Mouse (Mus musculus): Measurements from ENCODE around the gene 9530053A07Rik. TPM values are rescaled to one million over a fixed set of nuclear protein-coding genes. Genes with fewer than 3 reads are reported as not detected.

The 9530053A07Rik gene
- polyA plus RNA-seq, 1 experiment, result 0.63 TPM

DNA sequence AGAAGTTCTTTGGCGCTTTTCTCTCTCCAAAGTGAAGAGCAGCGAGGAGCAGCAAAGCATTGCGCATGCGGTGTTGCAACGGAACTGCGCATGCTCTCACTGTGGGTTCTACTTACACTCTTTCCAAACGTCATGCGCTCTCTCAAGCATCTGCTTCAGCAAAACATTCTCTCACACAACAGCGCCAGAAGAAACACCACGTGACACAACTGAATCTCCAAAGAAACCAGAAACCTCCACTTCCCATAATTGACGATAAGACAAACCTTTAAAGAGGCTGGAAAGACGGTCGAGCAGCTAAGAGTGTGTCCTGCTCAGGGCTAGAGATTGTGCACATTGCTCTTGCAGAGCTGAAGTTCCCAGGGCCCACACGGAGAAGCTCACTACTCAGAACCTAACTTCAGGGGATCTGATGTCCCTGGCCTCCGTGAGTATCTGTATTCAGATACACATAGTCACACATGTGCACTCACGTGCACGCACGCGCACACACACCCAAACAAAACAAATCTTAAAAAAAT is 79.8 kb downstream of the 9530053A07Rik start:
- no peak; the same call in 1 of the 2 replicates for TF ChIP-seq POLR2A (IDR thresholded peaks at IDR 0.05; ENCODE audit: borderline replicate concordance, extremely low read depth, low read depth, low read length)
- no peak for TF ChIP-seq CTCF (IDR thresholded peaks at IDR 0.05; ENCODE audit: insufficient read depth, low read length)
- no peaks in the 10 kb centered on the region for H3K4me1 ChIP-seq (ENCODE audit: control insufficient read depth, insufficient read depth, low read length)
- WGBS, result 41% methylated on average over 19 of the region's 19 CpGs
- DNase-seq, result peak; percentile 48
- H3K4me3 ChIP-seq (replicated peaks; ENCODE audit: extremely low read depth, low read depth, low read length), result peak overlapping the region; percentile 17

DNA sequence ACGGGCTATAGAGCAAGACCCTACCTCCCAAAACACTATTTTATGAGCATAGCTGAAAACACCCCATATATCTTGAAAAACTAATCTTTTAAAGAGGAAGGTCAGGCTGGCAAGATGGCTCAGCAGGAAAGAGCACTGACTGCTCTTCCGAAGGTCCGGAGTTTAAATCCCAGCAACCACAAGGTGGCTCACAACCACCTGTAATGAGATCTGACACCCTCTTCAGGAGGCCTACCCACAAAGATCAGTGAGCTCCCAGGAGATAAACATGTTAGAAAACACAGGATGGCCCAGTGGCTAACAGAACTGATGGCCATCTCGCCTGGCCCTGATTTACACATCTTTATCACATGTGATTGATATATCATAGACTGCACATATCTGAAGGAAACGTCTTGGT is 81.5 kb downstream of the 9530053A07Rik start:
- no peak for DNase-seq
- TF ChIP-seq CTCF (IDR thresholded peaks at IDR 0.05; ENCODE audit: insufficient read depth, low read length), result no peak
- no peak for TF ChIP-seq POLR2A (IDR thresholded peaks at IDR 0.05; ENCODE audit: borderline replicate concordance, extremely low read depth, low read depth, low read length)
- WGBS, result 34% methylated on average over 5 of the region's 5 CpGs

DNA sequence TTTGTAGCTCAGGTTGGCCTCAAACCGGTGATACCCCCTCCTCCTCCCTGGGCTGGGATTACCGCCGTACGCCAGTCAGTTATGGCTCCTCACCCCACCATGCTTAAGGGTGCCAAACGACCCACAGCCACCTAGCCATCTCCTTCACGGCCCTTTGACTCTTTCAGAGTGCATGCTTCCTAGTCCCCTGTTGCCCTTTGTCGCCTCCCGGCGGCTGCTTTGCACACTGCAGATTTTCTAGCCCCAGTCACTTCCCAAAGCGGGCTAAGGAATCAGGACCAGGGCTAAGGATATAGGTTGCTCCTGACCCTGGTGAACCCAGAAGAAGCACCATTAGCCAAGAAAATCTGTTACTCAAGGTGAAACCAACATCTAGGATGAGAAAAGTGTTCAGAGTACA is 84.9 kb downstream of the 9530053A07Rik start:
- Histone ChIP-seq H3K4me3 (replicated peaks; ENCODE audit: extremely low read depth, low read depth, low read length) (no peak overlapping the region), H3K4me1 (ENCODE audit: control insufficient read depth, insufficient read depth, low read length) (no peaks in the 10 kb centered on the region)
- peak; percentile 72 for DNase-seq
- TF ChIP-seq CTCF (IDR thresholded peaks at IDR 0.05; ENCODE audit: insufficient read depth, low read length) (peak; percentile 83), POLR2A (IDR thresholded peaks at IDR 0.05; ENCODE audit: borderline replicate concordance, extremely low read depth, low read depth, low read length) (no peak)
- WGBS, result 33% methylated on average over 10 of the region's 10 CpGs

More for the DNA sequence above, 81.5 kb downstream of the 9530053A07Rik start:
- H3K4me1 ChIP-seq (ENCODE audit: control insufficient read depth, insufficient read depth, low read length), result no peaks in the 10 kb centered on the region
- H3K4me3 ChIP-seq (replicated peaks; ENCODE audit: extremely low read depth, low read depth, low read length), result no peak overlapping the region

Other genes with a start within 250 kb of the 9530053A07Rik start
- gene Zfp974, start 200.0 kb upstream of the 9530053A07Rik start, polyA plus RNA-seq (2012; rRNA removed), result 1.2 and 1.7 TPM in 2 replicates
- 1.3 and 2.0 TPM in 2 replicates for gene Zfp780b, start 150.3 kb upstream of the 9530053A07Rik start, polyA plus RNA-seq (2012; rRNA removed)
- gene Zfp850, start 115.4 kb upstream of the 9530053A07Rik start, polyA plus RNA-seq (2012; rRNA removed), result 0.18 and 0.31 TPM in 2 replicates
- gene Psmc4, start 79.4 kb upstream of the 9530053A07Rik start, polyA plus RNA-seq (2012; rRNA removed), result 67.7 and 86.4 TPM in 2 replicates
- gene Fcgbp, start 58.2 kb upstream of the 9530053A07Rik start, polyA plus RNA-seq (2012; rRNA removed), result 7.5 and 19.2 TPM in 2 replicates
- gene Fbl, start 40.2 kb downstream of the 9530053A07Rik start, polyA plus RNA-seq (2012; rRNA removed), result 32.4 and 40.9 TPM in 2 replicates
- 50.1 and 53.7 TPM in 2 replicates for gene Dyrk1b, start 50.0 kb downstream of the 9530053A07Rik start, polyA plus RNA-seq (2012; rRNA removed)
- gene Eid2, start 138.4 kb downstream of the 9530053A07Rik start, polyA plus RNA-seq (2012; rRNA removed), result 5.2 and 8.1 TPM in 2 replicates
- gene Eid2b, start 148.3 kb downstream of the 9530053A07Rik start, polyA plus RNA-seq (2012; rRNA removed), result 11.9 and 15.6 TPM in 2 replicates
- not detected in 2 replicates for gene Selenov, start 161.7 kb downstream of the 9530053A07Rik start, polyA plus RNA-seq (2012; rRNA removed)
- 0.12 and 0.20 TPM in 2 replicates for gene Dll3, start 172.8 kb downstream of the 9530053A07Rik start, polyA plus RNA-seq (2012; rRNA removed)
- gene Timm50, start 182.6 kb downstream of the 9530053A07Rik start, polyA plus RNA-seq (2012; rRNA removed), result 38.8 and 44.4 TPM in 2 replicates
- 98.7 and 109 TPM in 2 replicates for gene Supt5, start 209.3 kb downstream of the 9530053A07Rik start, polyA plus RNA-seq (2012; rRNA removed)
- gene Rps16, start 221.2 kb downstream of the 9530053A07Rik start, polyA plus RNA-seq (2012; rRNA removed), result 529 and 774 TPM in 2 replicates
- gene Plekhg2, start 243.1 kb downstream of the 9530053A07Rik start, polyA plus RNA-seq (2012; rRNA removed), result 37.5 and 40.0 TPM in 2 replicates

Data from lung, adult 2 months (tissue).